Mouse (Mus musculus) spleen, postnatal 10 days (tissue): ENCODE measurements at regions not wholly inside any gene's neighbourhood (a gene's known extent, or its start where the extent isn't known, plus 50 kb on each side); places are given as distances from the start of the nearest gene placed in this dataset.
A peak's percentile ranks its signal among the peaks of the same experiment; 100 is the strongest.

Experiments used
- DNase-seq, 2 experiments: peaks; one replicate each; pipeline ENCODE4 v3.0.0; 2021 to 2022; ENCODE audit warnings: low spot score in 2 of 2

- DNase-seq = no peak
Measured at GRCm38 (mm10) chr5:39177891-39178290, 301.3 kb upstream of the Clnk start.

DNA sequence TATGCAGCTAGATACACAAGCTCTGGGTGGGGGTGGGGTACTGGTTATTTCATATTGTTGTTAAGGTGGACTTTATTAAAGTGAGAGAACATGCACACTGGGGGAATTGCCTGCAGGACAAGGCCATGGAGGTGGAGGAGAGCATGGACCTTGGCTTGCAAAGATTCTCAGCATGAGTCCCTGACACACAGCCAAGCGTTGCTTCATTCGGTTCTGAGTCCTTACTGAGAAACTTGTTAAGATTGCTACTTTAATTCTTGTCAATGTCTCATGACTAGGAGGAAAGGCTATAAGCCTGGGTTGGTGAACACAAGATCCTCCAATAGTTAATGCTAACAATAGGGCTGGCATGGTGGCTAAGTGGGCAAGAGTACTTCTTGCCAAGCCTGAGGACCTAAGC, 300.3 kb upstream of the Clnk start:
- no peak for DNase-seq

DNA sequence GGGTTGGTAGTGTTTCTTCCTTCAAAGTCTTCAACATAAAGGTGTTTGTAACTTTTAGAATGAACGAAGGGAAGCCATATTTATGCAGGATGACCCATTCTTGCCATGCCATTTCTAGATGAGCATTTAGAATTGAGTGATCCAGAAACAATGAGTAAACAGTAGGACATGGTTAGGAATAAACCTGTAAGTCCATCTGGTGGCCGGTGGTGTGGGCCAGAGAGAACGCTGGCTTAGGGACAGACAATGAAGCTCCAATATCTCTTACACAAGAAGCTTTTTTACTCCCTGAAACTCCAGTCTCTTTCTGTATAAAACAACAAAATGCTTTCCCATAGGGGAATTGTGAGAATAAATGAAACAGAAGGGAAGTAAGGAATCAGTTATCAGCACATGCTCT, 296.9 kb upstream of the Clnk start:
- DNase-seq = no peak

DNA sequence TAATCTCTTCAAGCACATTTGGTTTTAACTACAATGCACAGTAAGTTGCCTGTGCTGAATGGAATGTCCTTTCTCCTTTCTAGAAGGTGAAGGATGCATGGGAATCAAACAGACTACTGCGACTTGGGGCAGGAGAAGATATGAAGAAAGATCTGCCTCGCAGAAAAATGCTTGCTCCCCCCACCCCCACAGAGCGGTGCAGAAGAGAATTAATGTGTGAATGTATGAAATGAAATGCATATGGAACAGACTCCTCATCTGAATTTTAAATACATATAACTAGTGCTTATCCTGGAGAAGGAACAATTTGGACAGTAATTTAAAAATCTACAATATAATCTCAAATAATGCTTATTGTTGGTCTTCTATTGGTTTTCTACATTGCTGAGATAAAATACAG, 283.0 kb upstream of the Clnk start:
- no peak for DNase-seq

GRCm38 (mm10) chr5:39155763-39156162, 279.2 kb upstream of the Clnk start:
- no peak for DNase-seq

- DNase-seq = no peak
Measured at GRCm38 (mm10) chr5:39153291-39153794, 276.7 kb upstream of the Clnk start.

DNA sequence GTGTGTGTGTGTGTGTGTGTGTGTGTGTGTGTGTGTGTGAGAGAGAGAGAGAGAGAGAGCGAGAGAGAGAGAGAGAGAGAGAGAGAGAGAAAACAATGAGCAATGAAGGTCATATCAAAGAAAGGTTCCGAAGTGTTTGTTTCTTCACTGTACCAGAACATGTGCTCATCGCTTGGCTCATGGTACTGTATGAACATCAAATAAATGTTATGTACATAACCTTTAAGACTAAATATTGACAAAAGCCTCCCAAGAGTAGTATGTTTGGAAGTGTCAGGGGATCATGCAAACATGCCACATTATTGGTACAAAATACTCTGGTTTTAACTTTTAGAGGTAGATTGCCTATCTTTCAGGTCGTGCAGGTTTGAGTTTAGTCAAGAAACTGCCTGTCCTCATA, 275.3 kb upstream of the Clnk start:
- DNase-seq = no peak

DNA sequence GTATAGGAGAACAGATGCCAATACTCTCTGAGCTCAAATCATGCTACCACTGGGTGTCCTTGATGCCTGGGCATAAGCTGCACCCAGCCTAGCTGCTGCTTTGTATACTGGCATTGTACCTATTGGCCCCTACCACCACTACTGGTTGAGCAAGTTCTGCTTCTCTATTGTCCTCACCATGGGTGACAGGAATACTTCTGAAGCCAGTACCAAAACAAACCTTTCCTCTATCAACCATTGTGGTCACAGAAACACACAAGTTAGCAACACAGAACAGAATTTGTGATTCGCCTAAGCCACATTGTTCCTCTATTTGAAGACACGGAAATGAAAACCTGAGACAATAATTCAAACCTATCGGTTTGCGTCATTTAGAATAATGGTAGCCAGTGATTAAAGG, 274.3 kb upstream of the Clnk start:
- no peak for DNase-seq

GRCm38 (mm10) chr5:39145658-39146057, 269.0 kb upstream of the Clnk start:
- DNase-seq = no peak

- no peak for DNase-seq
Measured at GRCm38 (mm10) chr5:39144225-39144624, 267.6 kb upstream of the Clnk start.

DNA sequence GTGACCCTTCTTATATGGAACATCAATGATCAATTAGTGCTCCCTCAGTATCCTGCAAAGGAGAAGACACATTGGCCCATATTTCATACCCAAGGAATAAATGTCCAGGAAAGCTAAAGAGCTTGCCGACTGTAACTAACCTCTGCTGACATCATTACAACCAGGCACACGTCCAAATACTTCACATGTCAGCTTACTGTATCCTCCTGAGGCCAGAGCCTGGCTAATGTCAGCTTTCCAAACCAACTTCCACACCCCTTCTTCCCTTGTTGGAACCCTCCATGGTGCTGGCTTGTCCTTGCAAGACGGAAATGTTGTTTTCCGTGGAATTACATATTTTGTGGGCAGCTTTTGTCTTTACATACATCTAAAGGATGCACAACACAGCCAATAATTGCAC, 267.0 kb upstream of the Clnk start:
- no peak for DNase-seq

DNA sequence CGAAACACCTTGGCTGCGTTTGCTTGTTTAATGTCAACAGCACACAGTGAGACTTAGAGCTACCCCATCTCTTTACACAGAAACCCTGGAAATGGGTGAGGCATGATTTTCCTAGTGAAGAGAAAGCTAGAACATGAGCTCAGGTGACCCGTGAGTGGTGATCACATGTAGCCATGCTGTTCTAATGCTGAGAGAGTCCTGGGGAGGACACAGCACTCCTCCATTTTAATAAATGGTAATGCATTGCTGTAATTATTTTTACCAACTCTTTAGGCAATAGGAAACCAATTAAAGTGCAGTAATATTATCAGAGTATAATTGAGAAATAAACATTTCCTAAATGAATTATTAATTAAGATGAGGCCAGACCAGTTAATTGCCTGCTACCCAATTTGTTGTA, 261.8 kb upstream of the Clnk start:
- no peak for DNase-seq

DNA sequence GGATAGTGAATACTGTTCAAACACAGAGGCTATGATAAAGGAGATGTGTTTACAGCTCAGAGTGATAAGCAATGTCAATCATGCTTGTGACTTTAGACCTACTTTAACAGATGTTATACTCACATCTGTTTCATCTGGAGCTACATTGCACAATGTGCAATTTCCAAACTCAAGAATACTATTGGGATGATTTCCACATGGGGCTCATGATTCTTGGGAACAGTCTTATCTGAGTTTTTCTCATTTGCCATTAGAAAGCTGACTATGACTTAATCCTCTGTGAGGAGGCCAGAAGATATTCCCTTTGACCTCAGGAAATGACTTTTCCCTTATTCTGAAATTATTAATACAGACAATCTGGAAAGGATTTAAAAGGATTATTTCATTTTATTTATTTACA, 252.3 kb upstream of the Clnk start:
- no peak for DNase-seq

DNA sequence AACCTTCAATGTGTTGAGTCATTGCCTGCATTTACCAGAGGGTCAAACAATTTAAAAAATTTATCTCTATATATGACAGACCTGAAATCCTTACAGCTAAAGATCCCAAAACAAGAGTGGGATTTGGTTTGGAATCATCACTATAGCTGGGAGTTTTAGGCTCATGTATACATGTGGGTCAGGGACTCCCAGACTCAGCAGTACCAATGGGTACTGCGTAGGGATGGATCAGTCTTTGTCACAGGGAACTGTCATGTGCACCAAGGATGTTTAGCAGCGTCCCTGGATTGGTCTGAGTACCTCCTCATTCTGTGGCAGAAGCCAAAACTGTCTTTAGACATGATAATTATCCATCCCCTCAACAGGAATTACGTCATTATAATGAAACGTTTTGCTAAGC, 250.2 kb upstream of the Clnk start:
- no peak for DNase-seq

DNA sequence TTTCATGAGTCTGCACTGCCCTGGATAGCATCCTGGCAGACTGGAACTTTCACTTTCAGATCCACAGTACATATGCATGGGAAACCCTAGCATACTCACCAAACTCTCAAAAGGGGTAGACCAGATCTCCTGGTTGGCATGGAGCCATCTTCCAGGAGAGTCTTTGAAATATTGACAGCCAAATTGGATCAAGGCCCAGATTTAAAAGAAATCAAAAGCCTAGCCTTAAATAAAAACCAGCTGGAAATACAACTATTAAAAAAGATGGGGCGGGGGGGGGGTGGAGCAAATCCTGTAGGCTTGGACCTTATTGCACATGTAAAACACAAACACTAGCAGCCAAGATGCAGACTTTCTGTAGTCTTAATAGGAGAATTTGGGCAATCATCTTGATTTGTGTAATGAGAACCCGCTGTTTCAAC, 249.7 kb upstream of the Clnk start:
- no peak for DNase-seq

GRCm38 (mm10) chr5:39110336-39110735, 233.7 kb upstream of the Clnk start:
- DNase-seq = no peak

DNA sequence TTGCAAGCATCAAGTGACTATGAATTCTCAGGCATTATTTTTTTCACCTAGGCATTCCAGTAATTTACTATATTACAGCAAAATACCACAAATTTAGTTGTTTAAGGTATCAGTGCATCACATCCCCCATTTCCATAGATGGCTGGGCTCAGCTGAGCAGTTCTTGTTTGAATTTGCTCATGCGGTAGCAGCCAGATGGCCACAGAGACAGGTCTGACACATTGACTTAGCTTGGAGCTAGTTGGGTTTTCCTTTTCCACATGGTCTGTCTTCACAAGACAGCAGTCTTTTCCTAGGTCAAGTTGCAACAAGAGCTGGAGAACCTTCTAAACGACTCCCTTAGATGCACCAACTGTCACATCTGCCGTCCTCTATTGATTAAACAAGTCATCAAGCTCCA, 232.9 kb upstream of the Clnk start:
- no peak for DNase-seq

DNA sequence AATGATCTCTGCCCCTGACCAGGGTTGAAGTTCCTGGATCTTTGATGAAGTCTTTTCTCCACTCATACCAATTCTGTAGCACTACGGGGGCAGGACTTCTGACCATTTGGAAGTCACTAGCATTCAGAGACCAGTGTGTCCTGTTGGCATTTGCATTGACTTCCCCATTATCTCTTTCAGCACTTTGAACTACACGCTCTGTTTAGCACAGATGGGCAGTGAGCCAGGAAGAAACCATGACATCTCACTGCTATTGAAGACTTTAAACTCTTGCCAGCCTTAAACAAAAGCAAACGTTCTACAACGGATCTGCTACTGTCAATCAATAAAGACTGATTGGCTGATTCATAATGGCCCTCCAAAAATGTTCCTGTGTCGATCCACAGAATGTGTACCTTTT, 222.5 kb upstream of the Clnk start:
- peak in 1 of 2 experiments; percentile 22 for DNase-seq

DNA sequence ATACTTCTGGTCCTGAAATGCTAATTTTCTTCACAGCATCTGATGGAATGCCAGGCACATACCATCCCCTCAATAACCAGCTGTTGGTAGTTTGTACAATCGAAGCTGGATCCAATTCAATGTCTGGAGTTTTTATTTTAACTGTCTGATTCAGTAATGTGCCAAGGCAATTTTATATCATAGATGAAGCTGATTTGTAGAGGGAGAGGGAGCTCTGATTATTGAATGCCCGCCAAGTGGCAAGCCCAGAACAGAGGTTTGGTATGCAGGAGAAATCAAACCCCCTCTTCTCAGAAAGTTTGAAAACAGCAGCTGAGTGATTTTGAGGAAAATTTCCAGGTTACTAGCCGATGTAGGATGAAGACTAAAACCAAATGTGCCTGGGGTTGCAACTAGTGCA, 218.3 kb upstream of the Clnk start:
- no peak for DNase-seq

GRCm38 (mm10) chr5:39076555-39077178, 200.1 kb upstream of the Clnk start:
- DNase-seq = no peak

DNA sequence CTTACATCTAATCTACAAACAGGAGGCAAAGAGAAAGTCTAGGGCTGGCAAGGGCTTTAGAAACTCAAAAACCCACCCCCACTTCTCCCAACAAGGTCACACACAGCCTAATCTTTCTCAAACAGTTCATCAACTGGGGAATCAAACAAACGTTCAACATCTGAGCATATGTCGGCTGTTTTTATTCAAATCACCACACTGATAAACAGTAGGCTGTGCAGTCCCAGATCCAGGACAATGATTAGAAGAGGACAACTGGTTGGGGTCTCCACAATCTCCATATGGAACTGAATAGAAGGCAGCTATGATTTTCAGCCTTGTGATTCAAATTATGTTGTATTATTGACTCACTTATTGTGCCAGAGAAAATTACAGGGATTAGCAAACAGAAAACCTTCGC, 193.1 kb upstream of the Clnk start:
- DNase-seq = no peak

- no peak for DNase-seq
Measured at GRCm38 (mm10) chr5:39063061-39063460, 186.4 kb upstream of the Clnk start.

GRCm38 (mm10) chr5:39052490-39053250, 176.1 kb upstream of the Clnk start:
- no peak for DNase-seq

DNA sequence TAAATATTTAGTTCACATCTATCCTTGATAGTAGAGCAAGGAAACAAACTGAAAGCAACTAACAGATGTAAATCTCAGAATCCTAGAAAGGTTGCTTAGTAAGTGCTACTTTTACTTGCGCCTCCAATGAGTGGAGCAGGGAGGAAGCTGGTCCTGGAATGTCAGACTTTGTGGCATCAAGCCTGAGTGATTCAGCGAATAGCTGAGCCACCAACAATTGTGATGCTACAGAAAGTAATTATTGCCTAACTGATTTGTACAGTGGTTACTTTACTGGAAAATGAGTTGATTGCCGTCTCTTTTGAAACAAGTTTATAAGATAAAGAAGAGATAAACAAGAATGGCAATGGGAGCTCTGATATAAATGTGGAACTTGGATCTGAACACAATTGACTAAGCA, 173.9 kb upstream of the Clnk start:
- no peak for DNase-seq
